Mouse (Mus musculus) ES-E14 (cell line): ENCODE measurements around the gene Ghrl. TPM values are rescaled to one million over a fixed set of nuclear protein-coding genes. Genes with fewer than 3 reads are reported as not detected.

ENCODE experiments used
- DNase-seq: peaks from one replicate; pipeline ENCODE4 v3.0.0-alpha.2; 2013; ENCODE audit warnings: low read depth, low spot score
- H3K27ac ChIP-seq: 2 replicates; pipeline ENCODE4 v1.5.1; 2012; ENCODE audit warnings: low read depth, mild to moderate bottlenecking, low read length, moderate library complexity, mixed read lengths; ENCODE audit not compliant: poor library complexity, insufficient read depth, severe bottlenecking
- H3K36me3 ChIP-seq: 2 replicates; pipeline ENCODE4 v1.6.1; 2012; ENCODE audit warnings: mild to moderate bottlenecking, low read length, moderate library complexity, mixed read lengths; ENCODE audit not compliant: control insufficient read depth, poor library complexity, insufficient read depth, severe bottlenecking
- H3K4me1 ChIP-seq, 2 experiments: fragments of 150-350 bp in 1 of 2; sonication (generic) in 1 of 2; 2 replicates each; pipeline ENCODE4 v1.6.1; 2012; ENCODE audit warnings: low read length in 2 of 2, mild to moderate bottlenecking in 1 of 2, mixed read lengths in 1 of 2; ENCODE audit not compliant: control insufficient read depth in 2 of 2, insufficient read depth in 2 of 2, poor library complexity in 1 of 2
- H3K4me3 ChIP-seq, 2 experiments: fragments of 150-350 bp in 1 of 2; sonication (generic) in 1 of 2; 2 replicates each; pipeline ENCODE4 v1.5.1; 2012; ENCODE audit warnings: low read length in 2 of 2, low read depth in 1 of 2, mild to moderate bottlenecking in 1 of 2, mixed read lengths in 1 of 2; ENCODE audit not compliant: insufficient read depth in 1 of 2, poor library complexity in 1 of 2, severe bottlenecking in 1 of 2
- H3K9ac ChIP-seq: 2 replicates; pipeline ENCODE4 v1.6.1; 2012; ENCODE audit warnings: low read depth, mild to moderate bottlenecking, low read length, mixed read lengths; ENCODE audit not compliant: poor library complexity, insufficient read depth, severe bottlenecking
- H3K9me3 ChIP-seq: fragments of 150-350 bp; sonication (generic); 2 replicates; pipeline ENCODE4 v1.6.1; 2012; ENCODE audit warnings: low read depth, mild to moderate bottlenecking, low read length; ENCODE audit not compliant: control insufficient read depth, insufficient read depth
- CHD2 ChIP-seq: IDR thresholded peaks from 2 replicates; pipeline ENCODE4 v1.6.1; 2014; ENCODE audit warnings: mild to moderate bottlenecking, low read depth, low read length, inconsistent platforms
- HCFC1 ChIP-seq: IDR thresholded peaks from 2 replicates; pipeline ENCODE4 v1.6.1; 2012; ENCODE audit warnings: low read length, inconsistent platforms, borderline replicate concordance; ENCODE audit not compliant: insufficient read depth
- MAFK ChIP-seq: IDR thresholded peaks from 2 replicates; pipeline ENCODE4 v1.6.1; 2014; ENCODE audit warnings: mild to moderate bottlenecking, low read depth, low read length, inconsistent platforms; ENCODE audit not compliant: insufficient read depth
- ZC3H11A ChIP-seq: IDR thresholded peaks from 2 replicates; pipeline ENCODE4 v1.6.1; 2012; ENCODE audit warnings: low read depth, mild to moderate bottlenecking, inconsistent platforms, low read length, borderline replicate concordance
- ZNF384 ChIP-seq: IDR thresholded peaks from 2 replicates; pipeline ENCODE4 v1.6.1; 2012; ENCODE audit warnings: low read depth, low read length, inconsistent platforms
- in situ Hi-C, 2 experiments: fragments of 600-800 bp; cut with MboI; formaldehyde crosslinking; loops; one replicate each; pipeline ENCODE4 v1.15.1; 2025; ENCODE audit warnings: low sequenced_read_pairs in 2 of 2, inconsistent platforms in 1 of 2; ENCODE audit not compliant: unreplicated experiment in 2 of 2
- total RNA-seq: library from RNA; depleted of rRNA; stranded (reverse); fragments of 300-350 nt; gene quantifications from 2 replicates; pipeline ENCODE4 v1.2.3, GENCODE M21; 2012

The Ghrl gene
- total RNA-seq, 1 experiment: 2.3 TPM

- Histone ChIP-seq H3K4me3 (no peak overlapping the region), H3K36me3 (peaks cover 2% of the 10 kb centered on the region), H3K4me1 (peaks cover 0 to 3% of the 10 kb centered on the region in 2 experiments; a peak in 1 of 4 replicates), H3K27ac (no peak overlapping the region), H3K9ac (no peak overlapping the region), H3K9me3 (no peaks in the 10 kb centered on the region)
- in situ Hi-C loops: no loop called here
- no peak for DNase-seq
- TF ChIP-seq ZNF384 (no peak), HCFC1 (no peak), CHD2 (no peak), ZC3H11A (no peak)
Measured at GRCm38 (mm10) chr6:113741425-113741824, 21.7 kb upstream of the Ghrl start.

GRCm38 (mm10) chr6:113740236-113741217 lies 20.8 kb upstream of the Ghrl start, which contains the start of gene Sec13:
TSS of gene Sec13 (minus strand) at chr6:113740743.
- in situ Hi-C loops: no loop called here
- H3K9me3 ChIP-seq: no peaks in the 10 kb centered on the region

GRCm38 (mm10) chr6:113737318-113738046 lies 17.8 kb upstream of the Ghrl start:
- no peaks in the 10 kb centered on the region for H3K9me3 ChIP-seq
- no peak for DNase-seq
- peaks cover 0 to 3% of the 10 kb centered on the region in 2 experiments; a peak in 1 of 4 replicates for H3K4me1 ChIP-seq
- TF ChIP-seq ZNF384: no peak
- no peak for TF ChIP-seq CHD2
- TF ChIP-seq ZC3H11A: no peak
- no peak for TF ChIP-seq HCFC1
- TF ChIP-seq MAFK: no peak
- no peak overlapping the region for H3K4me3 ChIP-seq
- H3K27ac ChIP-seq: no peak overlapping the region
- no peak overlapping the region for H3K9ac ChIP-seq
- in situ Hi-C loops: no loop called here
- peaks cover 19% of the 10 kb centered on the region for H3K36me3 ChIP-seq

More at GRCm38 (mm10) chr6:113740236-113741217, 20.8 kb upstream of the Ghrl start, which contains the start of gene Sec13:
- DNase-seq: peak; percentile 83
- Histone ChIP-seq H3K4me3 (peak within 1 kb of the TSS; percentile 93 to 95), H3K4me1 (peaks cover 0 to 3% of the 10 kb centered on the region in 2 experiments; a peak in 1 of 4 replicates), H3K9ac (peak within 1 kb of the TSS; percentile 96), H3K27ac (0 out of 2 replicates have a peak within 1 kb of the TSS, but pooled peaks have one; percentile 16), H3K36me3 (peaks cover 9% of the 10 kb centered on the region)
- no peak for TF ChIP-seq MAFK
- peak; percentile 12; the same call in 1 of the 2 replicates for TF ChIP-seq CHD2
- peak; percentile 88 for TF ChIP-seq HCFC1

- H3K4me3 ChIP-seq: no peak overlapping the region
- no peaks in the 10 kb centered on the region for H3K4me1 ChIP-seq
- H3K27ac ChIP-seq: no peak overlapping the region
- in situ Hi-C loops: no loop called here
- no peak for DNase-seq
- TF ChIP-seq HCFC1: no peak
- no peak for TF ChIP-seq ZNF384
- no peak for TF ChIP-seq ZC3H11A
- no peak for TF ChIP-seq MAFK
- TF ChIP-seq CHD2: no peak
- no peaks in the 10 kb centered on the region for H3K9me3 ChIP-seq
- peaks cover 46% of the 10 kb centered on the region for H3K36me3 ChIP-seq
- no peak overlapping the region for H3K9ac ChIP-seq
Measured at GRCm38 (mm10) chr6:113731296-113731695, 11.6 kb upstream of the Ghrl start.
